Mouse (Mus musculus) central nervous system, embryonic 18 days (tissue): ENCODE data around the gene Gm2016. TPM values are rescaled to one million over a fixed set of nuclear protein-coding genes. Genes with fewer than 3 reads are reported as not detected.

Experiments used
- polyA plus RNA-seq: library from polyadenylated mRNA; depleted of rRNA; stranded (reverse); fragments of >200 nt; gene quantifications from 2 replicates; pipeline ENCODE4 v1.2.3, GENCODE M21; 2012; rRNA removed

Gene Gm2016
- polyA plus RNA-seq = not detected in 2 replicates

DNA sequence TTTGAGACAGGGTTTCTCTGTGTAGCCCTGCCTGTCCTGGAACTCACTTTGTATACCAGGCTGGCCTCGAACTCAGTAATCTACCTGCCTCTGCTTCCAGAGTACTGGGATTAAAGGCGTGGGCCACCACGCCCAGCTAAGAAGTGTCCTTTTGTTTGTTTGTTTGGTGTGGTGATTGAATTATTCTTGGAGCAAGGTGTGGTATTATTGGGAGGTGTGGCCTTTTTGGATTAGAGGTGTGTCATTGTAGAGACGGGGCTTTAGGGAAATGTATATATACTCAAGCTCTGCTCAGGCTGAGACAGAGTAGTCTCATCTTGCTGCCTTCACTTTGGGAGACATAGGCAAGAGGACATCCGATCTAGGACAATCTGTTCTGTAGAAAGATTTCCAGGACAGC is at the start of gene Gm2016:
TSS of gene Gm2016 (plus strand) at position 301 of the 400 bp plus-strand sequence.

DNA sequence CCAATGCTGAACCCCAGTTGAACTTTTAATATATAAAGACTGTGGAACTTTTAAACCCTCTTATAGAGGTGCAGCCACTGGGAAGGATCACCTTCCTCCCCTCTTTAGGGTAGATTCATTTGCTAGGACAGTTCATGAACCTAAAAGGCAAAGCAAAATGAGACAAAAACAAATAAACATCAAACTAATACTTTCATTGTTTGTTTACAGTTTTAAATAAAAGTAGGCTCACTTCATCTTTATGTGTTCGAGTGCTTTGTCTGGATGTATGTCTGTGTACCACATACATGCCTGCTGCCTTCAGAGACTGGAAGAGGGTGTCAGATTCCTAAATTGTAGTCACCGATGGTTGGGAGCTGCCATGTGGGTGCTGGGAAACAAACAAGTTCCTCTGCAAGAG is 31.6 kb upstream of the Gm2016 start, which contains the start of gene Gm2001:
TSS of gene Gm2001 (minus strand) at position 101 of the 400 bp plus-strand sequence.

DNA sequence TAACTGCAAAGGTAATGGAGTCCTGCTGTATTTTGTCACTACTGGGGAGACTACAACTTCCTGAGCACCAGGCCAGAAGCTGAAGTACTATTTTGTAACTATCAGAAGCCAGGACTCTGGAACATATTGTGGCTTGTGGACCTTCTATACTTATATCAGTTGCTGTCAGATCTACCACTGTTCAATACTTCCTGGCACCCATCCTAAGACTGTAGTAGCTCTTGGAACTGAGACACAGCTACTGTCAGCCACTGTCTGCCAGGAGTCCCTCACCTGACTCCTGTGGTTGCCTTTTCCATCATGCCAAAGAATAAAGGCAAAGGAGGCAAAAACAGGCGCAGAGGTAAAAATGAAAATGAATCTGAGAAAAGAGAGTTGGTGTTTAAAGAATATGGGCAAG is 21.2 kb downstream of the Gm2016 start, which contains the start of gene Gm2022:
TSS of gene Gm2022 (plus strand) at position 301 of the 400 bp plus-strand sequence.

DNA sequence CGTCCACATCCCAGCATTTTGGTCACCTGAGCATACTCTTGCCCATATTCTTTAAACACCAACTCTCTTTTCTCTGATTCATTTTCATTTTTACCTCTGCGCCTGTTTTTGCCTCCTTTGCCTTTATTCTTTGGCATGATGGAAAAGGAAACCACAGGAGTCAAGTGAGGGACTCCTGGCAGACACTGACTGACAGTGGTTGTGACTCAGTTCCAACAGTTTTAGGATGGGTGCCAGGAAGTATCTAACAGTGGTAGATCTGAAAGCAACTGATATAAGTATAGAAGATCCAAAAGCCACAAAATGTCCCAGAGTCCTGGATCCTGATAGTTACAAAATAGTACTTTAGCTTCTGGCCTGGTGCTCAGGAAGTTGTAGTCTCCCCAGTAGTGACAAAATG is 45.8 kb downstream of the Gm2016 start, which contains the start of gene Gm2035:
TSS of gene Gm2035 (minus strand) at position 137 of the 400 bp plus-strand sequence.

Other genes with a start within 250 kb of the Gm2016 start
- gene Gm16381, start 229.5 kb upstream of the Gm2016 start, polyA plus RNA-seq = not detected in 2 replicates
- not detected in 2 replicates for gene Gm21319, start 98.3 kb upstream of the Gm2016 start, polyA plus RNA-seq
- gene Gm21936, start 78.6 kb upstream of the Gm2016 start, polyA plus RNA-seq = not detected in 2 replicates
- not detected in 2 replicates for gene BB287469, start 57.5 kb upstream of the Gm2016 start, polyA plus RNA-seq
- not detected in 2 replicates for gene Gm2001, start 31.7 kb upstream of the Gm2016 start, polyA plus RNA-seq
- not detected in 2 replicates for gene Gm2022, start 21.3 kb downstream of the Gm2016 start, polyA plus RNA-seq
- not detected in 2 replicates for gene Gm2035, start 45.8 kb downstream of the Gm2016 start, polyA plus RNA-seq
- not detected in 2 replicates for gene Gm2042, start 80.0 kb downstream of the Gm2016 start, polyA plus RNA-seq
- gene Gm2075, start 137.8 kb downstream of the Gm2016 start, polyA plus RNA-seq = not detected in 2 replicates
- not detected in 2 replicates for gene Gm6803, start 144.7 kb downstream of the Gm2016 start, polyA plus RNA-seq
- not detected in 2 replicates for gene Gm2056, start 152.9 kb downstream of the Gm2016 start, polyA plus RNA-seq
- not detected in 2 replicates for gene Gm16368, start 209.6 kb downstream of the Gm2016 start, polyA plus RNA-seq